Mouse (Mus musculus) monocyte, adult 5-6 weeks (primary cell): ENCODE data around the gene Olfr1156. TPM values are rescaled to one million over a fixed set of nuclear protein-coding genes. Genes with fewer than 3 reads are reported as not detected.

Source experiments
- ATAC-seq: fragments of 153-309, 156-312 bp; replicated peaks from 2 replicates; pipeline ENCODE4 v1.8.0; 2017; ENCODE audit warnings: mild to moderate bottlenecking; ENCODE audit not compliant: low TSS enrichment, insufficient number of reproducible peaks, severe bottlenecking, poor library complexity, low FRiP score
- total RNA-seq: library from RNA; stranded (forward); fragments of 200-1000, 200-491, 200-594 nt; gene quantifications from 3 replicates; pipeline ENCODE4 v1.2.3, GENCODE M21; 2017

Gene Olfr1156
- not detected in 3 replicates for total RNA-seq

DNA sequence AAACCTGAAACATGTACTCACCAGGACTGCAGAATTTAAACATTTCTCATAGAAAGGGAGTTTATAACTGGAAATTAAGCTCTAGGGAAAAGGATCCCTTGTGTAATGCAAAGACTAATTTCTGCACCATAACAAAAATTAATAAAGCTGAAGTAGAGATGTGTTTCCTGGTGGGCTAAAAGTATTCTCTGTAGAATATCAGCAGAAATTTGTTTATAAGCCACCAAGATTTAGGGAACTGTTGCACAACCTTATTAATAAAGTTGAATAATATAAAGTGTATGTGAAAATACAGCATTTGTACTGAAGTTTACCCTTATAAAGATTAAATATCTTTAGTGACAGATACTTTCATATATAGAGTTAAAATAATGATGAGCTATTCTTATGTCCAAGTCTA, at the start of gene Olfr1156:
Olfr1156 (minus strand) TSS at position 101 of the 400 bp plus-strand sequence.
- ATAC-seq = no peak

DNA sequence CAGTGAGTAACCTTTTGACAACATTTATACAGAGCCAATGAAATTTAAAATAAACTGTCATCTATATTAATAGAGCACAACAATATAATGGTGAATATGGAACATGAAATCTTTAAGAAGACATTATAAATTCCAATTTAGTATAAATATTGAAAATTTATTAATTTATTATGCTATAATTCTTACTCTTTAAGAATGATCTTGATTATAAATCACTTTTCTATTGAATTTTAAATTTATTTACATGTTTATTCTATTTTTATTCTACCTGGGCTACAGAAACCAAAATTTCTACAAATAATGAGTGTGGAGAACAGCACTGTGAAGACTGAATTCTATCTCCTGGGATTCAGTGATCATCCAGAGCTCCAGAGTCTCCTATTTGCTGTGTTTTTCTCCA, 36.9 kb upstream of the Olfr1156 start, which contains the start of gene Olfr1158:
Olfr1158 (plus strand) TSS at position 301 of the 400 bp plus-strand sequence.
- no peak for ATAC-seq

DNA sequence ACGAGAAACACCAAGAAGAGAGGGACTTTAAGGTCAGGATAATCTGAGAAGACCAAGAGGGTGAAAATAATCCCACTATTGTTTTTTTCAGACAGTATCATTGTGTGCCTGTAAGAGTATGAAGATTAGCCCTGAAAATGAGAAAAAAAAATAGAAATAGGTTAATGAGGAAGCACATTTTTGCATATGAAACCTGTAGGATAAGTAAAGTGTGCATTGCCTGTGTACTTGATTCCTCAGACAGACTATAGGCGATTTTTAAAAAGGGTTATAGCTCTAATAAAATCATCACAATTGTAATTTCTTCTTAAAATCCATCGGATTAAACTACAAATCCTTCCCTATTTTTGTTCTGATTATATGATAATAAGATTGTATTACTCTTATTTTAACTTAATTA, 21.7 kb upstream of the Olfr1156 start, which contains the start of gene Olfr74:
Olfr74 (minus strand) TSS at position 101 of the 400 bp plus-strand sequence.
- no peak for ATAC-seq

DNA sequence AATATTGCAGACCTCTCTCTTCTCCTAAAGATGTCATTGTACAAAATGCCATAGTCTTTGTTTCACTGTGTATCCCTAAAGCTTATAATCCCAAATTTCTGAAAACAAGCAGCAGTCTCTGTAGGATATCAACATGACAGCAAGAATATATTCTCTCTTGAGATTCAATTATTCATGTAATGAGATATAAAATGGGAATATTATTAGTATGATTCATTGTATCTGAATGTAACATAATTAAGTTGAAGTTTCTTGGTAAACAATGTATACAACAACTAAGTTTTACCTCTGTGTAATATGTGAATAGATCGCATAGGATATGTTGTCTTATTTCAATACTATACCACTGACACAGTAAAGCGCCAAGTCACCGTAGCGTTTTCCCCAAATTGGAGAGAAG, 15.3 kb upstream of the Olfr1156 start, which contains the start of gene Olfr1157:
Olfr1157 (minus strand) TSS at position 101 of the 400 bp plus-strand sequence.
- ATAC-seq = no peak

DNA sequence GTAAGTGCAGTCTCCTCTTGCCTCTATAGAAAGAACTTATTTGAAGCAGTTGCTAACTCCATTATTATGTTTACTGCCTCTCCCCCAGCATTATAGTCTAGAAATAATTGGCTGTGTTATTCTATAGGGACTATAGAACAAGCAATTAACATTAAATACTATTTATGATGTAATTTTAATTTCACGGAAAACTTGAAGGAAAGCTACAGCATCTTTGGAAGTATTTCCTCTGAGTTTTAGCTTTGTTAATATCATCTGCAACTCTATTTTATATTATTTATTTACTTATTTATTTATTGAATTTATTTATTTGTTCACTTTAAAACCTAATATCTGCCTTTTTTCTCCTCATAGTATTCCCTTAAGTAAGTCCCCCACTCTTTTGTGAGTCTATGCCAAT, 7.9 kb downstream of the Olfr1156 start, which contains the start of gene Olfr1155:
Olfr1155 (minus strand) TSS at position 101 of the 400 bp plus-strand sequence.
- ATAC-seq = no peak

- ATAC-seq = no peak
Measured at GRCm38 (mm10) chr2:87905066-87905465, 47.8 kb downstream of the Olfr1156 start, which contains the start of gene Olfr1154. TSS of gene Olfr1154 (minus strand) at chr2:87905166.

Other genes starting within 250 kb of the Olfr1156 start
- gene Olfr1137, start 239.9 kb downstream of the Olfr1156 start, total RNA-seq = not detected in 3 replicates
- gene Olfr1138, start 213.1 kb downstream of the Olfr1156 start, total RNA-seq = not detected in 3 replicates
- not detected in 3 replicates for gene Olfr1140, start 209.3 kb downstream of the Olfr1156 start, total RNA-seq
- not detected in 3 replicates for gene Olfr1141, start 199.1 kb downstream of the Olfr1156 start, total RNA-seq
- 1.2 TPM in 1 of 3 replicates, not detected in the others for gene Olfr152, start 173.6 kb downstream of the Olfr1156 start, total RNA-seq
- not detected in 3 replicates for gene Olfr1143, start 152.5 kb downstream of the Olfr1156 start, total RNA-seq
- gene Olfr1145, start 143.3 kb downstream of the Olfr1156 start, total RNA-seq = not detected in 3 replicates
- not detected in 3 replicates for gene Olfr1148, start 122.6 kb downstream of the Olfr1156 start, total RNA-seq
- gene Olfr1150-ps1, start 109.1 kb downstream of the Olfr1156 start, total RNA-seq = not detected in 3 replicates
- not detected in 3 replicates for gene Olfr1151, start 97.2 kb downstream of the Olfr1156 start, total RNA-seq
- gene Olfr1152, start 86.6 kb downstream of the Olfr1156 start, total RNA-seq = not detected in 3 replicates
- not detected in 3 replicates for gene Olfr1153, start 58.1 kb downstream of the Olfr1156 start, total RNA-seq
- gene Olfr1154, start 47.9 kb downstream of the Olfr1156 start, total RNA-seq = not detected in 3 replicates
- gene Olfr1155, start 8.0 kb downstream of the Olfr1156 start, total RNA-seq = not detected in 3 replicates
- gene Olfr1157, start 15.2 kb upstream of the Olfr1156 start, total RNA-seq = not detected in 3 replicates
- not detected in 3 replicates for gene Olfr74, start 21.6 kb upstream of the Olfr1156 start, total RNA-seq
- gene Olfr1158, start 37.0 kb upstream of the Olfr1156 start, total RNA-seq = not detected in 3 replicates
- gene Olfr1160, start 55.2 kb upstream of the Olfr1156 start, total RNA-seq = 0.32 TPM in 1 of 3 replicates, not detected in the others
- gene Olfr1161, start 69.7 kb upstream of the Olfr1156 start, total RNA-seq = not detected in 3 replicates
- not detected in 3 replicates for gene Olfr73, start 84.6 kb upstream of the Olfr1156 start, total RNA-seq
- not detected in 3 replicates for gene Olfr1162, start 98.0 kb upstream of the Olfr1156 start, total RNA-seq
- not detected in 3 replicates for gene Olfr1163, start 118.7 kb upstream of the Olfr1156 start, total RNA-seq
- gene Olfr1164, start 140.9 kb upstream of the Olfr1156 start, total RNA-seq = not detected in 3 replicates
- not detected in 3 replicates for gene Olfr1166, start 175.2 kb upstream of the Olfr1156 start, total RNA-seq
- not detected in 3 replicates for gene Olfr1167, start 202.1 kb upstream of the Olfr1156 start, total RNA-seq
- gene Olfr1168, start 228.8 kb upstream of the Olfr1156 start, total RNA-seq = not detected in 3 replicates